Mouse (Mus musculus) heart, embryonic 10.5 days (tissue): ENCODE results near the gene Sult1d1. TPM values are rescaled to one million over a fixed set of nuclear protein-coding genes. Genes with fewer than 3 reads are reported as not detected.

Source experiments
- DNase-seq: peaks from one replicate; pipeline ENCODE4 v3.0.0-alpha.2; 2017; ENCODE audit warnings: low spot score
- H3K27ac ChIP-seq: fragments of 300-500 bp; sonication (generic); 2 replicates; pipeline ENCODE4 v1.5.1; 2016; ENCODE audit warnings: mild to moderate bottlenecking
- H3K27me3 ChIP-seq: fragments of 300-500 bp; sonication (generic); 2 replicates; pipeline ENCODE4 v1.6.1; 2016; ENCODE audit warnings: mild to moderate bottlenecking; ENCODE audit not compliant: poor library complexity, insufficient read depth, severe bottlenecking
- H3K36me3 ChIP-seq: fragments of 300-500 bp; sonication (generic); 2 replicates; pipeline ENCODE4 v1.6.1; 2016; ENCODE audit warnings: mild to moderate bottlenecking, moderate library complexity
- H3K4me1 ChIP-seq: fragments of 300-500 bp; sonication (generic); 2 replicates; pipeline ENCODE4 v1.6.1; 2016; ENCODE audit warnings: mild to moderate bottlenecking
- H3K4me3 ChIP-seq: fragments of 300-500 bp; sonication (generic); 2 replicates; pipeline ENCODE4 v1.5.1; 2016; ENCODE audit warnings: mild to moderate bottlenecking, moderate library complexity
- H3K9me3 ChIP-seq: fragments of 300-500 bp; sonication (generic); 2 replicates; pipeline ENCODE4 v1.6.1; 2016; ENCODE audit warnings: mild to moderate bottlenecking, moderate library complexity
- WGBS: fragments of 180-500 bp; shearing (Covaris S2); methylation state at CpG from one replicate; pipeline ENCODE4 v1.1.7; 2016; 5-methylcytosine and 5-hydroxymethylcytosine counted together
- polyA plus RNA-seq: library from polyadenylated mRNA; unstranded; fragments of >200 nt; fragmentation: Nextera tagmentation; extraction: Ambion mirVana; gene quantifications from 2 replicates; pipeline ENCODE4 v1.2.1, GENCODE M21; 2016

Gene Sult1d1
- polyA plus RNA-seq: not detected in 2 replicates

DNA sequence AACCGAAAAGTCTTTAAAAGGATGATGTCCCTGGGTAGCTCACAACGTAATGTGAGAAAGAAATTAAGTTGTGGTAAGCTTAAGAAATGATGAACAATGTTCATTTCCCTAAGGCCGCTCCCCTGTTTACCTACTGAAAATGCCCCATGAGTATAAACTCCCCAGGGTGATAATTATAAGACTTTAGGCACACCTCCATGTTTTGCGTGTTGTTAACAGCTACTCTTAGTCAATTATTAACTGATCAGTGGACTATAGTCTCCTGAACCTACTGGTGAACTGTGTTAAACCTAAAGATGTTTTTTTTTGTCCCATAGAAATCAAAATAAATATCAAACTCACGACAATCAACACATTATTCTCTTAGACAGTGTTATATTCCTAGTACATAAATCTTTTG, at the start of gene Sult1d1:
Sult1d1 (minus strand) TSS at position 183 of the 400 bp plus-strand sequence.
- DNase-seq: no peak
- Histone ChIP-seq H3K36me3 (no peaks in the 10 kb centered on the region), H3K27ac (no peak within 1 kb of the TSS), H3K4me3 (no peak within 1 kb of the TSS), H3K27me3 (no peaks in the 10 kb centered on the region), H3K9me3 (no peaks in the 10 kb centered on the region), H3K4me1 (no peaks in the 10 kb centered on the region)
- WGBS: 77% methylated on average over 5 of the region's 5 CpGs

DNA sequence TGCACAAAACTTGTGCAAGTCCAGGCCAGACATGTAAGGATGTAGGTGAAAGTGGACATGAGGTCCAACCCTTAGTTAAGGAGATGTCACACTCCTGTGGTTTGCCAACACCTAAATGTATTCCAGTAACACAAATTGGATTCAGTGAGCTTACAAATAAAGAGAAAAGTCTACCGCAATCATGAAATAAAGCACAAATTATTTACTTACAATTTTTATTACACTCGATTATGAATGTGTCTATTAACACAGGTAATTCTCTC, 46.2 kb upstream of the Sult1d1 start:
- no peaks in the 10 kb centered on the region for H3K9me3 ChIP-seq
- no peak overlapping the region for H3K4me3 ChIP-seq
- H3K27me3 ChIP-seq: no peaks in the 10 kb centered on the region
- DNase-seq: no peak
- WGBS: 81% methylated on average over 2 of the region's 2 CpGs
- H3K4me1 ChIP-seq: no peaks in the 10 kb centered on the region
- H3K36me3 ChIP-seq: no peaks in the 10 kb centered on the region
- H3K27ac ChIP-seq: no peak overlapping the region

DNA sequence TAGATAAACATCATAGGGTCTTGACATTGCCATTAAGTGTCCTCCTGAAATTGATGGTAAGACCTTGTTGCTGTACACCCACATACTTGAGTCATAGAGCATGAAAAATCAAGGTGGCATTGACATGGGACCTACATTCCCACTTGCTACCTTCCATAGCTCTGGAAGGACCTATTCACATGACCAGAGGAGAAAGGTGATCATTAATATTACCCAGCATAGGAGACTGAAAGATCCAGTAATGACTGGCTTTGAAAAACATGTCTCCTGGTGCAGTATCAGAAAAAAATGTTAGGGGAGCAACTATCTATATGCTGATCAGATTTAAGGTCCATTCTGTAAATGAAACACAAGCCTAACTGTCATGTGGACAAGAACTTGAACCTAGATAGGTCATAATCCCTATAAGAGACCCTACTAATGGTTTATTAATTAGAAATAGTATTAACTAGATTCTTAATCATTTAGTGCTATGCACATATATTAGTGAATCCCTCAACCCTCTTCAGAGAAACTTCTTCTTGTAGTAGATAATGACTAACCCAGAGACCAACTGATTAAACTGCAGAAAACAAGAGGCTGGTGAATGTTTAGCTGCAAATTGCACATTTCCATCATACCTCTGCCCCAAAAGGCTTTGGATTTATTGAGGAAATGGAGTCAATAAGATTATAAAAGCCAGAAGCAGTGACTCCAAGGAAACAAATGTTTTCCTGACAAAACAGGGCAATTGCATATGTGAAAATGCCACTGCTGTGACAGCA, 45.7 kb upstream of the Sult1d1 start:
- Histone ChIP-seq H3K27ac (no peak overlapping the region), H3K27me3 (no peaks in the 10 kb centered on the region), H3K4me1 (no peaks in the 10 kb centered on the region), H3K9me3 (no peaks in the 10 kb centered on the region), H3K36me3 (no peaks in the 10 kb centered on the region), H3K4me3 (no peak overlapping the region)
- DNase-seq: no peak

DNA sequence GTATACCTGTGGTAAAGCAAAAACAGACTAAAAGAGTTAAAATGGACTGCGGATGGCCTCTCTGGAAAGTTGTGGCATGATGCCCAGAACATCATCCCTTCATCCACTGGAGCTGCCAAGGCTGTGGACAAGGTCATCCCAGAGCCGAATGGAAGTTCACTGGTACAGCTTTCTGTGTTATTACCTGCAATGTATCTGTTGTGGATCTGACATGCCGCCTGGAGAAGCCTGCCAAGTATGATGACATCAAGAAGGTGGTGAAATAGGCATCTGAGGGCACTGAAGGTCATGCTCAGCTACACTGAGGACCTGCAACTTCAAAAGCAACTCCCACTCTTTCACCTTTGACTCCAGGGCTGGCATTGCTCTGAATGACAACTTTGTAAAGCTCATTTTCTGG, 32.2 kb upstream of the Sult1d1 start:
- H3K4me3 ChIP-seq: no peak overlapping the region
- WGBS: 73% methylated on average over 3 of the region's 3 CpGs
- no peaks in the 10 kb centered on the region for H3K27me3 ChIP-seq
- H3K4me1 ChIP-seq: no peaks in the 10 kb centered on the region
- no peak overlapping the region for H3K27ac ChIP-seq
- H3K36me3 ChIP-seq: no peaks in the 10 kb centered on the region
- H3K9me3 ChIP-seq: no peaks in the 10 kb centered on the region
- no peak for DNase-seq

DNA sequence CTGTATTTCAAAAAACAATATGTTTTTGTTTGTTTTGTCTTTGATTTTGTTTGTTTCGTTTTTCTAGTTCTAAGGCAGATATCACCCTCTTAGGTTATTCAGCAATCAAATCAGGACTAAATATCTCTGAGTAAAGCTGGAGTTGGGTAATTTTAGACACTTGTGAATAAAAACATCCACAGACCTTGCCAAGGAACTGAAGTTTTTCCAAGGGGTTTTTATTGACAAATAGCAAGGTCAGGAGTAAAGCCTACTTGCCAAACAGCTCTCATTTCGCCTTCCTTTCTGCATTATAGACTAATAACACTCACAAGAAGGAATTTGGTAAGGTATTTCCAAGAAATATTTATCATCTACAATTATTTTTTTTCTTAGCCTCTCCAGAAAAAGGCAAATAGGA, 29.1 kb upstream of the Sult1d1 start:
- WGBS: 67% methylated on average over 2 of the region's 2 CpGs
- no peaks in the 10 kb centered on the region for H3K27me3 ChIP-seq
- DNase-seq: no peak
- H3K4me1 ChIP-seq: no peaks in the 10 kb centered on the region
- no peak overlapping the region for H3K27ac ChIP-seq
- H3K9me3 ChIP-seq: no peaks in the 10 kb centered on the region
- H3K4me3 ChIP-seq: no peak overlapping the region
- no peaks in the 10 kb centered on the region for H3K36me3 ChIP-seq

DNA sequence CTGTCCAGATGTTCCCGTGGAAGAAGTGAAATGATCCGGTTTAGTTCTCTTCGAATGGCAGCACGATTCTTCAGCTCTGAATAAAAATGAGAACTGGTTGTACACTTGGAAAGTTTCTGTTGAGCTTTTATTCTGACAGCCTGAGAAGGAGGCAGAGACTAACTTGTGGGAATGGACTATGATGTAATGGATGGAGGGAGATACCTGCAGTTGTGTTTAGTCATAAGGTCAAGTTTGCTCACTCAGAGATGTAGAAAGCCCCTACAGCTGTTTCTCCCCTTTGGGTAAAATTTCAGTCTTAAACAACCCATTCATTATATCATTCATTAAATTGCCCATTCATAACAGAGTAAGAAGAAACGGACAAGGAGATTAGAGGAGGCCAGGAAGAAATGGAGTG, 22.7 kb upstream of the Sult1d1 start, which contains the start of gene Sult1e1:
Sult1e1 (minus strand) TSS at position 101 of the 400 bp plus-strand sequence.
- Histone ChIP-seq H3K27ac (no peak within 1 kb of the TSS), H3K36me3 (no peaks in the 10 kb centered on the region), H3K4me3 (no peak within 1 kb of the TSS), H3K27me3 (no peaks in the 10 kb centered on the region), H3K9me3 (no peaks in the 10 kb centered on the region), H3K4me1 (no peaks in the 10 kb centered on the region)
- 79% methylated on average over 5 of the region's 5 CpGs for WGBS
- no peak for DNase-seq

DNA sequence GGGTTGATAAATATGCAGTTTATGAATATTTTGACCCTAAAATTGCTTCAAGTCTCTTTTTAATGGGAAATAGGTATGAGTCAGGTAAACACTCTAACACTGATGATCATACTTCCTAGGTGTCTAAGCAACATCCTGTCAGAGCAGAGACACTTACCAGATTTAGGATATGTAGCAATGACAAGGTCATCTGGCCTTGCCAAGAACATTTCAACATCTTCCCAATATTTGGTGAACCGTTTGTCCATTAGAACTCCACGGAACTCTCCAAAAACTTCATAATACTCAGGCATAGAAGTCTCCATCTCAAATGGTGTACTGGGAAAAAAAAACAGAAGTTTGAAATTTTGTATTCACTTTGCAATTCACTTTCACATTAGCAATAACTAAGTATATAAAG, 21.1 kb upstream of the Sult1d1 start:
- DNase-seq: no peak
- Histone ChIP-seq H3K27ac (no peak overlapping the region), H3K4me3 (no peak overlapping the region), H3K4me1 (no peaks in the 10 kb centered on the region), H3K36me3 (no peaks in the 10 kb centered on the region), H3K27me3 (no peaks in the 10 kb centered on the region), H3K9me3 (no peaks in the 10 kb centered on the region)
- 86% methylated on average over 2 of the region's 2 CpGs for WGBS

DNA sequence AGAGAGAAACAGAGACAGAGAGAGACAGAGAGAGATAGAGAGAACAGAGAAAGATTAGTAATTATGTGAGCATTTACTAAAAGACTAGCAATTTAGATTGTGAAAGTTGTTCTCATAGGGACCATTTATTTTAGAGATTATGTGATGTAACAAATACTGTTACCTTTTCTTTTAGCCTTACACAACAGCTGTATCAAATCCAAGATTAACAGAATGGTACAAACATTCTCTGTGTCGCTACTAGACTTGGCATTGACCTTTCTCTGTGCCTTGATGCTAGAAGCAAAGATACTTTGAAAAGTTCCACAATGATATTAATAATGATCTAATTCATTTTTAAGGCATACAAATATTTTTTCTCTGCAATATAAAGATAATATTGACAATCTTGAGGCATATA, 11.6 kb upstream of the Sult1d1 start:
- Histone ChIP-seq H3K9me3 (no peaks in the 10 kb centered on the region), H3K4me1 (no peaks in the 10 kb centered on the region), H3K27me3 (no peaks in the 10 kb centered on the region), H3K4me3 (no peak overlapping the region), H3K36me3 (no peaks in the 10 kb centered on the region), H3K27ac (no peak overlapping the region)
- DNase-seq: no peak
- 76% methylated on average over 1 of the region's 1 CpGs for WGBS

DNA sequence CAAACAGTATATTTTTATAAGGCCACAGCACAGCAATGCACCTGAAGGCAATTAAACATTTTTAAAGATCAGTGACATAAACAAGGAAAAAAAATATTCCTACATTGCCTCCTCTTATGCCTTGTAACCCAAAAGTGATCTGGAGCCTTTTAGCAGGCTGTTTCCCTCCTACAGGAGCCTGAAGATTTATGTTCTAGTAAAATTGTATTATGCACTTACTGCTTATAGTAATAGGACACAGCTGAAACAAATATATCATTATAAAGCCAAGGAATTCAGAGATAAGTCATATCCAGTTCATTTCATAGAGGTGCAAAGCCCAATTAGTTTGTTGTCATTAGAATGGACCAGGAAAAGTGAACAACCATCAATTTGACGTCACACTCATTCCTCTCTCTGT, 5.3 kb upstream of the Sult1d1 start:
- no peaks in the 10 kb centered on the region for H3K4me1 ChIP-seq
- H3K27ac ChIP-seq: no peak overlapping the region
- H3K9me3 ChIP-seq: no peaks in the 10 kb centered on the region
- H3K36me3 ChIP-seq: no peaks in the 10 kb centered on the region
- H3K27me3 ChIP-seq: no peaks in the 10 kb centered on the region
- no peak for DNase-seq
- 71% methylated on average over 1 of the region's 1 CpGs for WGBS
- H3K4me3 ChIP-seq: no peak overlapping the region

DNA sequence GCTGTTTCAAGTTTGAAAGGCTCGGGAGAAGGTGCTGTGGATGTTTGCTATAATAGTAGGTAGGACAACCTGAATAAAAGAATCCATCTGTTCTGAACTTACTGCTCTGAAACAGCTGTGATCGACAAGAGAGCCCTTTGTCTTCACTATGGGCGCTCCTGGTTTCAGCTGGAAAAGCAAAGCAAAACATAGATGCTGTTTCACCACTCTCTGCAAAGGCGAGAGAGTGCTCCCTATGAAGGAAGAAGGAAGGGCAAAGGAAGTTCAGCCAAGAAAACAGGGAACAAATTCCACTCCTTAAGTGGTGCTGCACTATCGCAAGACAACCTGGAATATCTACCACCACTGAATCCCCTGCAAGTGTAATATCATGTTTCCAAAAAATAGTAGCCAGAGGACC, 4.7 kb upstream of the Sult1d1 start:
- H3K36me3 ChIP-seq: no peaks in the 10 kb centered on the region
- H3K4me1 ChIP-seq: no peaks in the 10 kb centered on the region
- no peak overlapping the region for H3K27ac ChIP-seq
- no peak for DNase-seq
- H3K4me3 ChIP-seq: no peak overlapping the region
- H3K27me3 ChIP-seq: no peaks in the 10 kb centered on the region
- H3K9me3 ChIP-seq: no peaks in the 10 kb centered on the region
- whole genome bisulfite sequencing: 61% methylated on average over 5 of the region's 5 CpGs

DNA sequence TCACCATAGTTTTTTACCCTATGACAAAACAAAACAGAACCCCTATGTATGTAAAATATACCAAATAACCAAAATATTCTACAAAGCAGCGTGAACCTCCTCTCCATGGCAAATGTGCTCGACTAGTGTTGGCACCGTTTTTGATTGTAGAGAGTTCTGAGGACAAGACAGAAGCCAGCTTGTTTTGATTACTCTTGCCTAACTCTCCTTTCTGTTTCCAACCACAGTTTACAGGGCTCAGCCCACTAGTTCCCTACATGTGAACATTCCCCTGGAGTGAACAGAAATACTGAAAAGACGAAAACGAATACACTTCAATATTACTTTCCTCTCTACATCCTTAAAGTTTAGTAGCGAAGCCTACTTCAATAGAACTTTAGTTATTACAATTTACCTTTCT, 4.0 kb upstream of the Sult1d1 start:
- Histone ChIP-seq H3K27ac (no peak overlapping the region), H3K36me3 (no peaks in the 10 kb centered on the region), H3K4me1 (no peaks in the 10 kb centered on the region), H3K9me3 (no peaks in the 10 kb centered on the region), H3K4me3 (no peak overlapping the region), H3K27me3 (no peaks in the 10 kb centered on the region)
- 83% methylated on average over 6 of the region's 6 CpGs for WGBS
- no peak for DNase-seq

DNA sequence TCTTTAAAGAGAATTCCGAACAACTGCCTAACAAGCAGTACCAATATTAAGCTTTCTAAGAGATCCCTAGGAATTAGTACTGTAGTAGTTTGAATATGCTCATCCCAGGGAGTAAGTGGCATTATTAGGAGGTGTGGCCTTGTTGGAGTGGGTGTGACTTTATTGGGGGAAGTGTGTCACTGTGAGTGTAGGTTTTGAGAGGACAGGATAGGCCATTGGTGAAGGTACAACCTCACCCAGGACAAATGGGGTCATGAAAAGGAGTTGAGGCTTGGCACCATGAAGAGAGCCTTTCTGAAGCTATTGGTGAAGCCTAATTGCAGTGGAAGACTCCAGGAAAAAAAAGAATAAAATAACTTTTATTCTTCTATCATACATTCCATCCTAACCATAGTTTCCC, 1.5 kb downstream of the Sult1d1 start:
- no peaks in the 10 kb centered on the region for H3K36me3 ChIP-seq
- no peaks in the 10 kb centered on the region for H3K4me1 ChIP-seq
- no peak for DNase-seq
- no peak overlapping the region for H3K27ac ChIP-seq
- H3K4me3 ChIP-seq: no peak overlapping the region
- H3K9me3 ChIP-seq: no peaks in the 10 kb centered on the region
- H3K27me3 ChIP-seq: no peaks in the 10 kb centered on the region
- 75% methylated on average over 1 of the region's 1 CpGs for WGBS

DNA sequence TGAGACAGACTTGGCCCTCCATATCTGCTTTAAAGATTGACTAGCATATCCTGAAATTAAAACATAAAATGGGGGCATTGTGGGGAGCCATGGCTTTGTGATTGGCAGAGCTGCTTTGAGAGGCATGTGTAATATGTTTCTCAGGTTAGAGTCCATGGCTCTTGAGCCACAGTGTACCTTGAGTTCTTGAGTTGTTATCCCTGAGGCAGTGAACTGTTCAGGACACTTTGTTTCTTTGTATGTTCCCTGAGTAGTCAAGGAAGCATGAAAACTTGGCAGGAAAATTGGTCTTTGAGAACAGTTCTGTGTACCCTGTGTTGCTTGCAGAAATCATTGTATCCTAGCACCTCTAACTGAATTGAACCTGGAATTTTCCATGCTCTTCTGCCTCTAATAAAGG, 5.9 kb downstream of the Sult1d1 start:
- Histone ChIP-seq H3K9me3 (no peaks in the 10 kb centered on the region), H3K4me3 (no peak overlapping the region), H3K27me3 (no peaks in the 10 kb centered on the region), H3K27ac (no peak overlapping the region), H3K36me3 (no peaks in the 10 kb centered on the region), H3K4me1 (no peaks in the 10 kb centered on the region)
- no peak for DNase-seq

DNA sequence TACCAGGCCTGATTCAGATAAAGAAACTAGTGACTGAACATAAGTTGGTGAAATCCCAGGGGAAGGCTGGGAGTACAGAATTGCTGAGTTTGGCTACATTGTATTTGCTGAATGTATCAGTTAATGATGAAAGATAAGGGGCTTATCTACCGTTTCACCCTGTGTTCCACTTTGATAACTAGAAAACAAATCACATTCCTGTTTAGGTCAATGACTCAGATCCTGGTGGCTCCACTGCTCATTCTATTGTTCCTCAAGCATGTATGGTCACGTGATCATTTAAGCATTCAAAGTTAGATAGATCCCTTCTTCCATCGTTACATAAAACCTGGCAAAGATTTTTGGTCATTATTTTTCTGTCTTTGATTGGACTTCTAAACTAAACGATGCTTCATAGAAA, 6.3 kb downstream of the Sult1d1 start:
- no peak overlapping the region for H3K27ac ChIP-seq
- H3K4me3 ChIP-seq: no peak overlapping the region
- no peaks in the 10 kb centered on the region for H3K9me3 ChIP-seq
- H3K4me1 ChIP-seq: no peaks in the 10 kb centered on the region
- no peaks in the 10 kb centered on the region for H3K27me3 ChIP-seq
- H3K36me3 ChIP-seq: no peaks in the 10 kb centered on the region
- DNase-seq: no peak
- 64% methylated on average over 4 of the region's 4 CpGs for WGBS
